Mouse (Mus musculus) hindbrain, embryonic 15.5 days (tissue): Measurements from ENCODE around the gene Cops3. TPM values are rescaled to one million over a fixed set of nuclear protein-coding genes. Genes with fewer than 3 reads are reported as not detected.
A peak's percentile ranks its signal among the peaks of the same experiment; 100 is the strongest.

Experiments used
- ATAC-seq: fragments of 200-750 bp; cut with Nextera tagmentation; 2 replicates; pipeline ENCODE4 v1.8.0; 2017; ENCODE audit warnings: low read depth, moderate number of reproducible peaks, moderate TSS enrichment; ENCODE audit not compliant: low FRiP score
- H3K27ac ChIP-seq: fragments of 300-500 bp; sonication (generic); replicated peaks from 2 replicates; pipeline ENCODE4 v1.5.1; 2015; ENCODE audit warnings: mild to moderate bottlenecking, inconsistent platforms
- H3K27me3 ChIP-seq: fragments of 300-500 bp; sonication (generic); 2 replicates; pipeline ENCODE4 v1.6.1; 2015; ENCODE audit warnings: control low read depth, inconsistent platforms
- H3K36me3 ChIP-seq: fragments of 300-500 bp; sonication (generic); 2 replicates; pipeline ENCODE4 v1.6.1; 2015; ENCODE audit warnings: control low read depth, inconsistent platforms
- H3K4me1 ChIP-seq: fragments of 300-500 bp; sonication (generic); replicated peaks from 2 replicates; pipeline ENCODE4 v1.6.1; 2015; ENCODE audit warnings: control low read depth, inconsistent platforms
- H3K4me2 ChIP-seq: fragments of 300-500 bp; sonication (generic); 2 replicates; pipeline ENCODE4 v1.6.1; 2015; ENCODE audit warnings: moderate library complexity, mild to moderate bottlenecking, inconsistent platforms
- H3K4me3 ChIP-seq: fragments of 300-500 bp; sonication (generic); 2 replicates; pipeline ENCODE4 v1.5.1; 2015; ENCODE audit warnings: mild to moderate bottlenecking, inconsistent platforms
- H3K9ac ChIP-seq: fragments of 300-500 bp; sonication (generic); 2 replicates; pipeline ENCODE4 v1.6.1; 2015; ENCODE audit warnings: inconsistent platforms
- H3K9me3 ChIP-seq: fragments of 300-500 bp; sonication (generic); 2 replicates; pipeline ENCODE4 v1.6.1; 2016; ENCODE audit warnings: control low read depth, inconsistent platforms
- WGBS: fragments of 180-500 bp; shearing (Covaris S2); methylation state at CpG from one replicate; pipeline ENCODE4 v1.1.7; 2015; 5-methylcytosine and 5-hydroxymethylcytosine counted together
- polyA plus RNA-seq: library from polyadenylated mRNA; unstranded; fragments of >200 nt; fragmentation: Nextera tagmentation; extraction: Ambion mirVana; gene quantifications from 2 replicates; pipeline ENCODE4 v1.2.1, GENCODE M21; 2015

Cops3 gene
- polyA plus RNA-seq, 1 experiment from 2014 or later = 183 TPM

DNA sequence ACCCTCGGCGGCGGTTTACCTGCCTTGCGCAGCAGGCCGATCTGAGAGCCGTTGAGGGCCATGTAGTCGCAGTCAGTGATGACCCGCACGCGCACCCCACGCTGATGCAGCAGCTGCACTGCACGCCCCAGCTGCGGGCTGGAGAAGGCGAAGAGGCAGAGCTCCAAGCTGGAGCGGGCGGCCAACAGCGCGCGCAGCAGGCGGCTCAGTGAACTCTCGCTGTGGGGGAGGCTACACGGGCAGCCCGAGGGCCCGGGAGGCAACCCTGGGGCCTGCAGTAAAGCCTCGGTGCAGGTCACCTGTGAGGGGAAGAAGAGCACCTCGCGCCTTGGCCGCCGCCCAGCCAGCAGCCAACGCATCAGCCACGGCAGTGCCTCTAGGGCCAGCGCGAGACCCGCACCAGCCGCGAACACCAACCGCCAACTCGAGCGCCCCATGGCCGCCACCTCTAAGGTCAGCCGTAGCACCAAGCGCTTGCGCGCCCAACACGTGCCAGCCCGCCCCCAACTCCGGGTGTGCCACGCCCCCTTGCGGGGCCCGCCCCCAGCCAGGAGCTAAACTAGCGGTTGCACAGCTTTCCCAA lies 52.3 kb downstream of the Cops3 start, which contains the start of gene Pld6:
Gene Pld6, minus strand, starts transcription at position 447 of the 583 bp plus-strand sequence.
- Histone ChIP-seq H3K27me3 (no peaks in the 10 kb centered on the region), H3K4me2 (peak within 1 kb of the TSS; percentile 98), H3K9ac (peak within 1 kb of the TSS; percentile 57), H3K27ac (0 out of 2 replicates have a peak within 1 kb of the TSS, but pooled peaks have one; percentile 28), H3K4me3 (peak within 1 kb of the TSS; percentile 50), H3K9me3 (no peaks in the 10 kb centered on the region), H3K4me1 (peaks cover 10% of the 10 kb centered on the region), H3K36me3 (peaks cover 13% of the 10 kb centered on the region)
- ATAC-seq = peak; percentile 83
- WGBS = under 1% methylated on average over 49 of the region's 51 CpGs

DNA sequence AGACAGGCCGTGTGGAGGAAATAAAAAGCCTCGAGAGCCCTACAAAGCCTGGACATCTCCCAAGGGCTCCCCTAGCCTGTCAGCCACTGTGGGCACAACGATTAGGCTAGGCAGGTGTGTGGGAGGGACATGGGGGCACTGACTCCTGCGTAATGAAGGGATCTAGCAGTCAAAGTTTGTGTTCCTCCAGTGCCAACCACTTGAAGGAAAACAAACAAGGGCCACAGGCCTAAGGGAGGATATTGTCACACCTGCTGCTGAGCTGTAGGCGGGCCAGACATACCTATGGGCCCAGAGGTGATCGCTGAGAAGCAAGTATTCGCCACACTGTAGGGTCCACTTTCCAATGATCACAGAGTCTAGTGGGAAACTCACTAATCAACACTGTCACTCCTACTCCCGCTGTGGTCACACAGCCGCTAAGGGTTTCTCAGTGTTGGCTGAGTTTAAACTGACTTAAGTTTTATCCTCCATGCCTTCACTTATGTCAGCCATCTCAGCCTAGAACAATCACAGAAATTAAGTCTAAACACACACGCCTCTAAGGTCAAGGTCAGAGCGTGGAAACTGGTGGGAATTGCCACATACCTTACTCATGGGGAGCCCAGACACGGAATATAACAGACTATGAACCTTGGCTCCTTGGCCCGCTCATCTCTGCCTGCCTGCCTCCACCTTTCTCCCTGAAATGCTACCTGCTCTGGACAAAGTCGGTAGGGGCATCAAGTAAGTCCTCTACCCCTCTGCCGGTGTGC lies 53.0 kb downstream of the Cops3 start:
- H3K27ac ChIP-seq = no peak overlapping the region
- WGBS = 55% methylated on average over 15 of the region's 15 CpGs
- H3K36me3 ChIP-seq = peaks cover 7% of the 10 kb centered on the region; the same call in 1 of the 2 replicates
- H3K4me1 ChIP-seq = peaks cover 10% of the 10 kb centered on the region
- H3K9ac ChIP-seq = peak overlapping the region; percentile 57; the same call in 1 of the 2 replicates
- H3K4me2 ChIP-seq = peak overlapping the region; percentile 98
- H3K4me3 ChIP-seq = peak overlapping the region; percentile 50
- H3K27me3 ChIP-seq = no peaks in the 10 kb centered on the region
- ATAC-seq = no peak; the same call in 1 of the 2 replicates
- H3K9me3 ChIP-seq = no peaks in the 10 kb centered on the region

DNA sequence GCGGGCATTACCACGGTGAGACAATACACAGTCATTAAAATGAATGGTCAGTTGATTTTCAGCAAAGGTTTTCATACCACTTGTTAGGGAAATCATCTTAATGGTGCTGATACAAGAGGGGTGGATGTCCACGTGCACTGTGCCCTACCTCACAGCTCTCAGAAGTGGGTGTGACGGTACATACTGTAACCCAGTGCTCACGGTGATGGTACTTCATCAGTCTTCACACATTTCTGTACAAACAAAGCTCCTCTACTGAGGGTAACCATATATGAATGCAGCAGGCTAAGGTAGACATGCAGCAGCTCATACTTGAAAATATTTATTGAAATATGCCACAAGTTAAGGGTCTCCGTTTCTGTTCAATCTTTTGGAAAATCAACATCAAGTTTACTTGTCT lies 56.0 kb downstream of the Cops3 start:
- no peak overlapping the region for H3K4me3 ChIP-seq
- 94% methylated on average over 6 of the region's 6 CpGs for WGBS
- H3K36me3 ChIP-seq = no peaks in the 10 kb centered on the region
- ATAC-seq = no peak
- H3K27ac ChIP-seq = no peak overlapping the region
- peaks cover 10% of the 10 kb centered on the region for H3K4me1 ChIP-seq
- no peak overlapping the region for H3K4me2 ChIP-seq
- H3K27me3 ChIP-seq = no peaks in the 10 kb centered on the region
- H3K9ac ChIP-seq = no peak overlapping the region
- H3K9me3 ChIP-seq = no peaks in the 10 kb centered on the region

DNA sequence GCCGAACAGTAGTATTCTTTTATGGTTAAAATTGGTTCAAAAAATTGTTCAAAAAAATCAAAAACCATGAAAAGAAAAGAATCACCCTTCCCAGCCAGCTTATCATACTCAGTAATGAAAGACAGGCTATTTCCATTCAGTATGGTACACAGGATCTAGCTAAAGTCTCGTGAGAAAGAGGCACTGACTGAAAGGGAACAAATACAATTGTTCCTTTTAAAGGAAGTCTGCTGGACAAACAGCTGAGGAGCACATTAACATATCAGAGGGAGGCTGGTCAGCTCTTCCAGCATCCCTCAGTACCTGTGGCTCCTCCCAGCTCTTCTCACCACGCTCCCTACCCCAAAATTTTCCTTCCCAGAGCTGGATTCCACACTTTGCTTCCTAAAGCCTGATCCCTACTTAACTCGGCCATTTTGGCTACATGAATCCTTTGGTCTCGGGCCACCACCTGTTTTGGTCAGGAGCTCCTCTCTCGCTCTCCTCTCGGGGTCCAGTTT lies 57.5 kb downstream of the Cops3 start:
- Histone ChIP-seq H3K4me1 (peaks cover 5% of the 10 kb centered on the region), H3K4me2 (no peak overlapping the region), H3K27ac (no peak overlapping the region), H3K9ac (no peak overlapping the region), H3K4me3 (no peak overlapping the region), H3K36me3 (peaks cover 7% of the 10 kb centered on the region), H3K27me3 (no peaks in the 10 kb centered on the region), H3K9me3 (no peaks in the 10 kb centered on the region)
- WGBS = 71% methylated on average over 7 of the region's 7 CpGs
- ATAC-seq = no peak

DNA sequence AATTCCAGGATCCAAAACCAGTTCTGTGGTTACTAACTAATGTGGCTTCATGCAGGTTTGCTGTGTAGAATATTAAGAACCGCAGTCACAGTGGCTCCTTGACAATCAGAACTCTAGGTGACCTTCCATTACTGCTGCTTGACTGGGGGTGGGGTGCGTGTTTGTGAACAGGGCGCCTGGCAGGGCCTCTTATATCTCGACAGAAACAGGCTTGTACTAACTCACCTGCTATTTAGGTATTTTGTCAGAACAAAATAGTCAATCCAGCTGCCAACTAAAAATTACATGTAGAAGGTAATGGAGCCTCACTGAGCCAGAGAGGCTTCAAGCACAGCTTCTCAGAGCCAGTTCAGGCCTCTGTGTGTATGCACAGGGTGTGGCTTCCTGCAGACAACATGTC lies 59.4 kb downstream of the Cops3 start:
- H3K27me3 ChIP-seq = no peaks in the 10 kb centered on the region
- H3K9me3 ChIP-seq = no peaks in the 10 kb centered on the region
- no peak overlapping the region for H3K4me2 ChIP-seq
- no peak overlapping the region for H3K9ac ChIP-seq
- no peak for ATAC-seq
- no peak overlapping the region for H3K4me3 ChIP-seq
- WGBS = 88% methylated on average over 4 of the region's 4 CpGs
- H3K27ac ChIP-seq = no peak overlapping the region
- peaks cover 26% of the 10 kb centered on the region for H3K36me3 ChIP-seq
- H3K4me1 ChIP-seq = no peaks in the 10 kb centered on the region

DNA sequence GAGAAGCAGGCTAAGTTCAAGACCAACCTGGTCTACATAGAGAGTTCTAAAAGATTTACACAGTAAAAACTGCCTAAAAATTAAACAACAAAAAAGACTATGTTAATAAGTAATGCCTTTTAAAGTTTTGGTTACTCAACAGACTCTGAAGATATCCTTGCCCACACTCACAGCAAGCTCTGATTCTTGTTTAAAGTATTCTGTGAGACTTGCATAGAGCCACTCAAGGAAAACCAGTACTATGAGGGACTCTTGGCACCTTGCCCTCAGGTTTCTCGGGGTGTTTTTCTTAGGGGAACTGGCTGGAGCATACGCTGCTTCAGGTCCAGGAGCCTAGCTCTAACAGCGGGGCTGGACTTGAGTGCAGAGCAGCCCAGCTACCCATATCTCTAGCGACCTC lies 60.2 kb downstream of the Cops3 start:
- no peak for ATAC-seq
- no peak overlapping the region for H3K4me2 ChIP-seq
- no peaks in the 10 kb centered on the region for H3K4me1 ChIP-seq
- no peaks in the 10 kb centered on the region for H3K27me3 ChIP-seq
- WGBS = 84% methylated on average over 4 of the region's 4 CpGs
- no peak overlapping the region for H3K9ac ChIP-seq
- H3K9me3 ChIP-seq = no peaks in the 10 kb centered on the region
- peaks cover 30% of the 10 kb centered on the region for H3K36me3 ChIP-seq
- H3K4me3 ChIP-seq = no peak overlapping the region
- H3K27ac ChIP-seq = no peak overlapping the region

DNA sequence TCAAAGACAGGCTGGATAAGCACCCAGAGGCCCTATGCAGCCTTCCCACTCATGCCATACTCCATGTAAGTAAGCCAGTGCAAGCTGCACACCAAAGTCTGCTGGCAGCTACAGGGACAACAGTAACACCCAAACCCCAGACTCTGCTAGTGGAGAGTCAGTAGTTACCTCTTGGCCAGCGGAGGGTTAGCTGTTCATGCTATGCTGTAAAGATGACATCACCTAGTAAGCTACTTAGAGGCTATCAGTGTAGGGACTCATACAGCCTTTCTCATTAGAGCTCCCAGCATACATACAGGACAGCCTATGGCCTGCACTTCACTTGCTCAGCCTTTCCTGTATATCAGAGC lies 60.8 kb downstream of the Cops3 start:
- Histone ChIP-seq H3K27ac (no peak overlapping the region), H3K4me3 (no peak overlapping the region), H3K36me3 (peaks cover 35% of the 10 kb centered on the region), H3K9ac (no peak overlapping the region), H3K4me2 (no peak overlapping the region), H3K27me3 (no peaks in the 10 kb centered on the region), H3K9me3 (no peaks in the 10 kb centered on the region), H3K4me1 (no peaks in the 10 kb centered on the region)
- ATAC-seq = no peak
- 94% methylated on average over 1 of the region's 1 CpGs for WGBS

DNA sequence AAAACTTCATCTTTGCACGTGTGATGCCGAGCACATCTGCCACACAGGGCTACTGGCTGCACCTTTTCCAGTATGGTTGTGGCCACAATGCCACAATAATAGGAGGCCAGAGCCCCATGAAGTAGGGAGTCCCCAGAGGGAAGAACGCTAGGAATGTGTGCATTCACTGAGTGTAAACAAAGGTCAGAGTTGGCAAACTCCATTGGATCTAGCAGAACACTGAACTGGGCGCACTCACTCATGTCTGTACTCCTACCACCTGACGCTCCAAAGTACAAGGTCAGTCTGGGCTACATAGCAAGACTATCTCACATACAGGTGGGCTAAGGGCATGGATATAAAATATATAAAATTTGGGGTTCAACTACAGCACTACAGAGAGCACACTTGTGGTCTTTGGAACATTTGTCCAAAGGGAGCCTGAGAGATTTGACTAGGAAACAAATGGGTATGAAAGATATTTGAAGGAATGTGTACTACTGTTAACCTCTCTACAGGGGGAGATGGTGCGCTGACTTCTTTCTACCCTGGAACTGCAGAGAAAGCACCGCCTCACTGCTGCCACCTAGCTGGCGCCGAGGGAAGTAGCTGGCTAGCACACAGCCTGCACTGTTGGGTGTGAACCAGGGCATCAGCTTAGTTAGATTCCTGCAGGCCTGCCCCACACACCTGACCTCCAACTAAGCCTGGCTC lies 61.3 kb downstream of the Cops3 start:
- H3K4me1 ChIP-seq = no peaks in the 10 kb centered on the region
- no peak overlapping the region for H3K4me3 ChIP-seq
- WGBS = 52% methylated on average over 9 of the region's 9 CpGs
- no peak overlapping the region for H3K4me2 ChIP-seq
- H3K27ac ChIP-seq = no peak overlapping the region
- no peak overlapping the region for H3K9ac ChIP-seq
- no peak for ATAC-seq
- no peaks in the 10 kb centered on the region for H3K9me3 ChIP-seq
- H3K36me3 ChIP-seq = peaks cover 40% of the 10 kb centered on the region
- H3K27me3 ChIP-seq = no peaks in the 10 kb centered on the region

DNA sequence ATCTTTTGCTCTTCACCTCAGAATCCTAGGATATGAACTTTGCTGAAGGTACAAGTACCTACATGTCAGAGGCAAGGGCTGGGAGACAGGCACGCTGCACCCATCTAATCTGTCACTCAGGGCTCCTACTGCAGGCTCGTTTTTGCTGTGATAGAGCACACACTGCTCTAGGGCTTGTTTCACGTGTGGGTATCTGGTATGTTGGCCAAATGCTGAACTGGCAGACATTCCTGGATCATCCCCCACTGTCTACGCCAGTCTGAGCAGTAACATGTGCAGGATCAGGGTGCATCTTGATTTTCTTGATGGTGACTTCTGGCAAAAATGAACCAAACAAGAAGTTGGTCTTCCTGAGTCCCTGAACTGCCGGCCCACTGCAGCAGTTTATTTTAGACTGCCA lies 62.4 kb downstream of the Cops3 start:
- WGBS = 91% methylated on average over 5 of the region's 5 CpGs
- H3K27ac ChIP-seq = no peak overlapping the region
- H3K4me2 ChIP-seq = no peak overlapping the region
- H3K4me1 ChIP-seq = no peaks in the 10 kb centered on the region
- ATAC-seq = no peak
- no peak overlapping the region for H3K4me3 ChIP-seq
- H3K9ac ChIP-seq = no peak overlapping the region
- no peaks in the 10 kb centered on the region for H3K27me3 ChIP-seq
- H3K36me3 ChIP-seq = peaks cover 48% of the 10 kb centered on the region
- H3K9me3 ChIP-seq = no peaks in the 10 kb centered on the region

DNA sequence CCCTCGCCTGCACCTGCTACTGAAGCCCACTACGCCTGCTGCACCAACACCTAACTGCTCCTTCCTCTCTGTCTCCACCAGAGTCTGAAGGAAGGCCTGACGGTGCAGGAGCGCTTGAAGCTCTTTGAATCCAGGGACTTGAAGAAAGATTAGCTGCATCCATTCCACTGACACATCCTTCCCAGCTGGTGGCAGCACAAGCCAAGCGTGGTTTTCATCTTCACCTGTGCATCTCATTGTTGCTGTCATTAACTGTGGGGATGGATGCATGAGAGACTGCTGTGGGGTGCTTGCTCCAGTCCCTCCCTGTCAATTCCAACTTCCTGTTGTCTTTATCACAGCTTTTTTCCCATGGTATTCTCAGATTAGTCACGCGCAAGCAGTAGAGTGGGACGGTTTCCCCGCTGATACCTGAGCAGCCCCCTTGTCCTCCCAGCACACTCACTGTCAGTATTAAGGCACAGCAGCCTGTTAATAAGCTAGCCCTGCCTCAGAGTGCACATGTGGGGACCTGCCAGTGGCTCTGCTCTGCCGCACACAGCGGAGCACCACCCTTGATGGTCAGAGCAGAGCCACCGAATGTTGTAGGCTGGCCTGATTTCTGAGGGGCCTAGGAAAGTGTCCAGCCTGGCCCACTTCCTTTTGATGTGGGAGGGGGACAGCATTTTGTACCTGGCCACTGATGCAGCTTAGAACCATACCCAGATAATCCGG lies 64.0 kb downstream of the Cops3 start:
- no peak overlapping the region for H3K9ac ChIP-seq
- H3K9me3 ChIP-seq = no peaks in the 10 kb centered on the region
- no peak overlapping the region for H3K4me3 ChIP-seq
- no peaks in the 10 kb centered on the region for H3K4me1 ChIP-seq
- H3K36me3 ChIP-seq = peaks cover 65% of the 10 kb centered on the region
- no peaks in the 10 kb centered on the region for H3K27me3 ChIP-seq
- ATAC-seq = no peak
- no peak overlapping the region for H3K27ac ChIP-seq
- H3K4me2 ChIP-seq = no peak overlapping the region
- WGBS = 88% methylated on average over 13 of the region's 13 CpGs

DNA sequence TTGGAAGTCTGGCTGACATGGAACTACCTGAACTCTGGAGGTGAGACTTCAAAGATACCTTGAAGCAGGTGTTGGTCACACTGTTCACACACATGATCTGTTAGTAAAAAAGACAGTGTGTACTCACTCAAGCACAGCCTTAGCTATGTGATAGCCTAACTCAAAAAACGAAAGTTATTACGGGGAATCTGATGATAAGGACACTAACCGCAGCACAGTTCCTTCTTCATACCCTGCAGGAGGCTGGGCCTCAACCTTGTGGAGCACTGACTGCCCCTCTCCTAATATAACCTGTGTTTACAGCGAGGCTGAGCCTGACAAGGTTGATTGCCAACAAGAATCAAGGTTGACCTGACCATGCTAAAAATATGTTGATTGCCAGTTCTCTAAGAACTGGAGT lies 65.1 kb downstream of the Cops3 start:
- WGBS = 96% methylated on average over 4 of the region's 4 CpGs
- no peak for ATAC-seq
- no peak overlapping the region for H3K4me2 ChIP-seq
- H3K36me3 ChIP-seq = peaks cover 73% of the 10 kb centered on the region
- no peak overlapping the region for H3K27ac ChIP-seq
- H3K9ac ChIP-seq = no peak overlapping the region
- H3K4me1 ChIP-seq = no peaks in the 10 kb centered on the region
- H3K27me3 ChIP-seq = no peaks in the 10 kb centered on the region
- no peaks in the 10 kb centered on the region for H3K9me3 ChIP-seq
- no peak overlapping the region for H3K4me3 ChIP-seq

DNA sequence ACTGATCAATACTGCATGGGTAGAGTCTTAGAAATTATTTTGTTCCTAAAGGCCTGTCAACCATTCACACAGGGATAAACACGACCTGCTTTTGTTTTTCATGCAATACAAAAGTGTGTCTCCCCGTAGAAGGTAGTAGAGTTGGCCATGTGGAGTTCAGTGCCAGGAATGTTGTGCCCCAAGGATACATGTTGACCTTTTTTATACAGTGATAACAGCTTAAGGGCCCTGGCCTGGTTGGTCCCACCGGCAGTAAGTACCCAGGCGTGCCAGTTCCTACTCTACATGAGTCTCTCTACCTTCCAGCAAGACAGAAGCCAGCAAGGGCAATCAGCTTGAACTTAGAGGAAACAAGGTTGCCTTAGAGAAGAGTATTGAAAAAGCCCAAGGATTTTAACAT lies 66.7 kb downstream of the Cops3 start:
- H3K4me2 ChIP-seq = no peak overlapping the region
- no peak overlapping the region for H3K27ac ChIP-seq
- WGBS = 93% methylated on average over 4 of the region's 4 CpGs
- no peak overlapping the region for H3K9ac ChIP-seq
- H3K36me3 ChIP-seq = peaks cover 86% of the 10 kb centered on the region
- no peaks in the 10 kb centered on the region for H3K27me3 ChIP-seq
- no peaks in the 10 kb centered on the region for H3K9me3 ChIP-seq
- no peaks in the 10 kb centered on the region for H3K4me1 ChIP-seq
- no peak for ATAC-seq
- H3K4me3 ChIP-seq = no peak overlapping the region
